Mouse (Mus musculus) urinary bladder, adult 18-20 months (tissue): ENCODE results near the gene C1qtnf2.

ENCODE experiments used
- DNase-seq, 2 experiments: peaks; one replicate each; pipeline ENCODE4 v3.0.0; 2022; ENCODE audit warnings: low spot score in 2 of 2, mixed read lengths in 2 of 2

C1qtnf2 gene

DNA sequence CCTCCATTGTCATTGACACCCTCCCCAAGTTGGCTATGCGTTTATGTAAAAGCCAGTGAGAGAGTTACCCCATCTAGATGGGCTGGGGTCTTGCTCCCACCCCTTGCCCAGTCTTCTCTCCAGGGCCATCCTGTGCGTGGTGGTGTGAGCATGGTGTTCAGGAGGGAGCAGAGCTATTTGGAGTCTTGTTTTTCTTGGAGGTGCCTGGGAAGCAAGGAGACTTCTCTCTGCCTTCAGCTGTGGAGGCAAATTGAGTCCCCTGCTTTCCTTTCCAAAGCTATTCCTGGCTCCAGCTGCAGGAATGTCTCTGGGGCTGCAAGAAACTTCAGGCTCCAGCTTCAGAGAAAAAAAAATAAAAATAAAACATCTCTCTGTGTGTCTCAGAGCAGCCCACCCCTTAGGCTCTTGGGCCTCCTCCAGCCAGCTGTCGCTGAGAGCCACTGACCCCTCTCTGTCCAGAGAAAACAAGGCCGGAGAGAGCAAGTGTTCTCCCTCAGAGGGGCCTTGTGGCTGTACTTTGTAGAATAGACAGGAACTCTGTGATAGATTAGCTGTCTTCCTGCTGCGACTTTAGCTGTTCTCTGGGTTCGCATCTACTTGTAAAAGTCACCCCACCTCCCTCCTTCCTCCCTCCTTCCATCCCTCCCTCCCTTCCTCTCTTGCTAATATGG, 9.2 kb downstream of the C1qtnf2 start:
- no peak for DNase-seq

DNA sequence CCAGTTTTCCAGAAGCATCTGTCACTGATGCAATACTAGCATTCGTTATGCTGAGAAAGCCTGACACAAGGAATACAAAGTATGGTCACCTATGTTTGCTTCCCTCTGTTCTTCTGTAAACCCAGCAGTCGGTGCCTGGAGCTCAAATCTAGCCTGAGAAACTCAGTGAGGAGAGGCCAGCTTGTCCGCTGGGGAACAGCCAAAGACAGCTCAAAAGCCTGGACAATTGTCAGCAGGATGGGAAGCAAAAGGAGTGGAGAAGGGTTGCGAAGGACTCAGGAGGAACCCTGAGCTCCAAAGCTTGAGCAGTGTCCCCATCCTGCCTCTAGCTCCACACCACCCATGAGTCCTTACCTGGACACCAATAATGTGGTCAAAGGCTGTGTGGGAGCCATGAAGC, 10.0 kb downstream of the C1qtnf2 start:
- no peak for DNase-seq

DNA sequence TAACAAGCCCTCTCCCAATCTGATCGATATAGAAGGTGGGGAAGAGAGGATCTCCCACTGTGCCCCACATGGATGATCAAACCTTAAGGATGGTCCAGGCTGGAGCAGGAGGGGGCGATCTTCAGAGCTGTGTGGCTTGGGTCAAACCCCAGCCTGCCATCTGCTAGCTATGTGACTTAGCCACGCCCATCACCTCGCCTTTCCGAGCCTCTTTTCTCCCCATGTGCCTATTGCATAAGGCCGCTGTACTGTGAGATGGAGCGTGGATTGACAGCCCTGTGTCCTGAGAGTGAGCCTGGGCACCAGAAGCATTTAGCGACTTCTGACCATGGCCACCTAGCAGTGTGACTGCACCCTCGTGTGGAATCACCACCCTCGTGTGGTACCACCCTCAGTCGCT, 10.6 kb downstream of the C1qtnf2 start:
- DNase-seq = no peak

DNA sequence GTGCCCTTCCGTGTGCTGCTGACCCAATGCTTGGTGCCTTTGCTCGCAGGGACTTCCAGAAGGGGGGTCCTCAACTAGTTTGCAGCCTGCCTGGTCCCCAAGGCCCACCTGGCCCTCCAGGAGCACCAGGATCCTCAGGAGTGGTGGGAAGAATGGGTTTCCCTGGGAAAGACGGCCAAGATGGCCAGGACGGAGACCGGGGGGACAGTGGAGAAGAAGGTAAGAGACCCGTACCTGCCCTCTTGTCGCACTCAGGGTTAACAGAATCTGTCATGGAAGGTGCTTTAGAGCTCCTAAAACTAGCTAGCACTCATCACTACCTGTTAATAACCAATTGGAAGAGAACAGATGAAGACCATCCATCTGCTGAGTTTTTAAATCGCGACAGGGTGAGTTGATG, 11.8 kb downstream of the C1qtnf2 start:
- no peak for DNase-seq

DNA sequence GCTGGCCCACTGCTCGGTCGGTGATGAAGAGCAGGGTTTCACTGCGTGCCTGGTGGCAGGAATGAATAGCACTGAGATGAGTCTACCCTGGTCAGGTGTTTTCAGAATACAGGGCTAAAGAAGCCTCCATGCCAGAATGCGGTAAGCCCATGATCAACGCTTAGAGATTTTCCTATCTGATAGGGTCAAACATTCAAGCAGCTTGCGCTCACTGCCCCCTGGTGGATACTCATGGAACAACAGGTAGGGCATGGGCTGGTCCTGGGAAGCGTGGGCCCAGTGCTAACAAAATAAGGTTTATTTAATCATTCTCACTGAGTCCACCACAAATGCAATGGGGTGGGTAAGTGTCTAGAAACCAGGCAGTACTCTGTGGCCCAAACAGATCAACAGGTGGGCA, 18.6 kb downstream of the C1qtnf2 start:
- DNase-seq = peak; percentile 37 to 70

DNA sequence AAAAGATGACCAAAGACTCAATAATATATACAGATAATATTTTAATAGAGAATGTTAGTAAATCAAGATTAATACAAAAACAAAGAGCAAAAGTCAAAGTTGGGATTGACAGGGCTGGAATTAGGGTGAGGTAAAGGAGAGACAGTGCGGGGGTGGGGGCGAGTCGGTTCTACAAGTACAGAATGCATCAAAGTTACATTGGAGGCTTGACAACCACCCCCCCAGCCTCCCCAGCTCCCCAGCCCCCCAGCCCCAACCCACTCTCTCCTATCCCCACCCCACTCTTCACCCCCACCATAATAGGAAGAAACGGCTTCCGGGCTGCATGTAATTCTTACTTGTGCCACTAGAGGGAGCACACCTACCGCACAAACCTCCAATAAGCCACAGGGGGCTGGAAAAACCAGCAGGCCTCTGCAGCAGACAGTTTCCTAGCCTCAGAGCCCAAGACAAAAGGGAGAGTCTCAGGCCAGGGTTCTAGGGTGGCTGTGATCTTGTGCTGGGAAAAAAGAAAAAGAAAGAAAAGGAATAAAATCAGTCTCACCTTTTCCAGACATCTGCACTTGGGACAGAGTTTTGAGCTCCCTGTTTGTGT, 19.8 kb downstream of the C1qtnf2 start:
- peak in 1 of 2 experiments; percentile 35 for DNase-seq

DNA sequence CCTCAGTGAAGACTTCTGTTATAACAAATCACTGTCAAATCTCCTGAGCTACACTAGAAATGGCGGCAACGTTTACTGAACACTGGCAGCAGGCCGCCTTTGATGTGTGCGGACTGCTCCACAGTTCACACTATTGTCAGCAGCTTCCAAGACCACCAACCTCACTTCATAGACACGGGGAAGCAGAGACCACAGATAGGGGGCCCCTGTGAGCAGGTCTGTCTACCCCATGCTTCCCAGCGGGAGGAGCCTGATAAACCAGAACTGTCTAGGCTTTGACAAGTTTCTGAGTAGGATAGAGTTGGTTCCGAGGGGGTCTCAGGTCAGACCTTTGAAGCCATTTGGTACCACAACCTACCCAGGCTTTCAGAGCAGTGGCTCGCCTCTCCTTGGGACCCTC, 21.0 kb downstream of the C1qtnf2 start:
- DNase-seq = no peak

DNA sequence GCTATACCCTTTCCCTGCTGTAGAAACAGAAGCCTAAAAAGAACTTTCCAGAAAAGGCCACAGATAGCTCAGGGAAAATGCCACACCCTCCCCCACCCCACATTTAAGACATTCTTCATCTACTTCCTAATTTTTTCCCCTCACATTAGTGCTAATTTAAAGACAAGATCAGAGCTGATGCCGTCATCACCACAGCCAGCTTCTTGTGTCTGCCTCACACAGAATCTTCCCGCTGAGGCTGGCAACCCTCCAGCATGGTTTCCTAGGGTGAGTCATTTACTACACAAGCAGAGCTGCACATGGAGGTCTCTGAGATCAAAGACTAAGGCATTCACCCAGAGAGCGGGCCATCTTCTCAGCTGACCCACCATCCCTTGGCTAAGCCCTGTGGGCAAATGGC, 21.5 kb downstream of the C1qtnf2 start:
- DNase-seq = peak in 1 of 2 experiments; percentile 59

DNA sequence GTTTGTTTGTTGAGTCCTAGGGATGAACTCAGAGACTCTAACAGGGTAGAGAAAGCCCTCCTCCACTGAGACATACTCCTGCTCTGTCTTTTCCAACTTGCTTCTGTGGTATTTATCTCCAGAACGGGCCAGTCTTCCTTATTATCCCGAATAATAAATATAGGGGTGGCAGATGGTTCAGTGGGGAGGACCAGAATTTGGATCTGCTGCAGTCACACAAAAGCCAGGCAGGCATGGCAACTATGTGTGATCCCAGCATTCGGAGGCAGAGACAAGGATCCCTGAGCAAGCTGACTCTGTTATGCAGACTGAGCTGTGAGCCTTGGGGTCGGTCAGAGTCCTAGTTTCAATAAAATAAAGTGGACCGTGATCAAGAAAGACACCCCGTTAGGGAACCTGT, 27.2 kb downstream of the C1qtnf2 start:
- no peak for DNase-seq

DNA sequence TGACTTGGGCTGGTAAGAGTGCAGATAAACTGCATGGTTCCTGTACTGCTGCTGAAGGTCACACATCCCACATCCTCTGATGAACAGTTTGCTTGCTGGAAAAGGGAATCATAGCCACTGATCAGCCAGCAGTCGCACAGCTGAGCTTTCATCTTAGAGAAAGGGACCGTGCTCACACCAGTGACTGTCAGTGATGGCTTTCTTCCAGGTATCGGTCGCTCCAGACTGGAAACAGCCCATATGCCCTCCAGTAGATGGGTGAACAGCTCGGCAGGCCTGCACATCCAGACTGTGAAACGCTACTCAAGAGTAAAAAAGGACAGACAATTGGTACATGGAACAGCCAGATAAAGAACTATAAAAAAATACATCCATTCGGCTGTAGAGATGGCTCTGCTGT, 31.1 kb downstream of the C1qtnf2 start:
- no peak for DNase-seq

DNA sequence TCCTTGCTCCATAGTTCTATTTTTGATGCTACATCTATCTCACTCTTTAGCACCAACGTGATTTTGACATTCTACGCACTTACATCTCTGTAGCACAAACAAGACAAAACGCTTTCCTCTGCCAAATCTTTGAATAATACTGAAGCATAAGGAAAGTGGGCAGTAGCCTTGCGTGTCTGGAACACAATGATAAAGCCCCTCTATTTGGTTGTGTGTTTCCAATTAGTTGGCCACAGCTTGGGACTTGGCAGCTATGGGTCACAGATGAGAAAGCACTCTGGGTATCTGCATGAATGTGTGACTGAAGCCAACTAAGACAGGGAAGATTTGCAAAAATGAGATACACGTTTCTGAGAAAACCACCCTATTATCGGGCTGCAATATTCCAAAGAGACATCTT, 33.9 kb downstream of the C1qtnf2 start:
- no peak for DNase-seq

DNA sequence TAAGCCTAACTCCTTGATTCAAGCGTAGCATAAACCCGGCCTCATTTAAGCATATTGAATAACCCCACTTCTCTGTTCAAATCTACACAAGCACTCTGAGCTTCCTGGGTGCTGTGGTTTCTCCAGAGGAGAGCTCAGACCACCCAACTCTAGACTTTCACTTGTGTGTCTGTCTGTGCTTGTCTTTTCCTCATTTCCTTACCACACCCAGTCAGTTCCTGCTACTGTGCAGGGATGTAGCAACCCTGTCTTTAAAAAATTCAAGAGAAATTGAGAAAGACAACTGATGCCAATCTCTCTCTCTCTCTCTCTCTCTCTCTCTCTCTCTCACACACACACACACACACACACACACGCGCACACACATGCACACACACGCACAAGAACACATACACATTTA, 35.8 kb downstream of the C1qtnf2 start:
- no peak for DNase-seq

DNA sequence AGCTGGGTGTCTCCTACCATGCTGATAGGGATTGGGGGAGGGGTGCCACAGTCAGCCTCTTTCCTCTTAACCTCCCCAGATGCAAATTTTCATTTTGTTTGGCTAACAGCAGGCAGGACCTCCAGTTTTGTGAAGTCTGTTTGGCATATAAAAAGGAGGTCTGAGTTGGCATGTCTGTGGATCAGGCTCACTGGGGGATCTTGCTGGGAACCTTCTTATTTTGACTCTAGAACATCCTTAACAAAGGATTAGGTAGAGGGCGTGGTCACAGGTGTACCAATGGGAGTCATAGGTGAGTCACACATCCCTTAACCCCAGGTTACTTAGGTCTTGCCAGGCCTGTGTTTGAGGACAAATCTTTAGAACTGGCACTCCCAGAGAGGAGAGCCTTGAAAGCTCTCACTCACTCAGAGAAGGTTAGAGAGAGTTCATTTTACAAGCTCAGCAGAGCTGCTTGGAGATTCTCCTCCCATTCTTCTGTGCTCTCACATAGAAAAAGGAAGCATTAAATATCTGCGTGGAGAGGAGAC, 38.6 kb downstream of the C1qtnf2 start:
- no peak for DNase-seq

DNA sequence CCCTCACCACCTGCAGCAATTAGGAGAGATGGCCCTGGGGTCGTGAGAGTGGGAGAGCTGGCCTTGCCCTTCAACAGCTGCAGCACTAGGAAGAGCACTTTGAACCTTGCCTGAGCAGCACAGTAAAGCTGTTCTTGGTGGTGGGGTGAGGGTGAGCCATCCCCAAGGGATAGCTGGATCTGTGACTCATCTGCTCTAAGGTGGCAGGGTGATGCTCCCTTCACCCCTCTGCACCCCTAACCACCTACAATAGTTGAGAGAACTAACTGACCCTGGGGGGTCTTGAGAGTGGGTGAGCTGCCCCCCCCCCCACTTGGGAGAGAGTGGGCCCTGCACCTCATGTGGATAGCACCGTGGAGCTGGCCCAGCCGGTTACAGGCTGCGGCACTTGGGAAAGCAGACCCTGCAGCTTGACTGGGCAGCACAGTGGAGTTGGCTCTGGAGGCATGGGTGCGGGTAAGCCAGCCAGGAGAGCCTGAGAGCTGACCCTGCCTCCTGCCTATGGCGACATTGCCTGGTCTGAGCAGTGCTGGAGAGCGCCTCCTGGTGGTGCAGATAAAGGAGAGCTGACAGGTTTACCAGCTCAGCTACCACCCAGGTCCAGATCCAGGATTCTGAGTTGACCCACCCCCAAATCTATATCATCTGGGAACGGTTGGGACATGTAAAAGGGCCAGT, 42.4 kb downstream of the C1qtnf2 start:
- DNase-seq = no peak

DNA sequence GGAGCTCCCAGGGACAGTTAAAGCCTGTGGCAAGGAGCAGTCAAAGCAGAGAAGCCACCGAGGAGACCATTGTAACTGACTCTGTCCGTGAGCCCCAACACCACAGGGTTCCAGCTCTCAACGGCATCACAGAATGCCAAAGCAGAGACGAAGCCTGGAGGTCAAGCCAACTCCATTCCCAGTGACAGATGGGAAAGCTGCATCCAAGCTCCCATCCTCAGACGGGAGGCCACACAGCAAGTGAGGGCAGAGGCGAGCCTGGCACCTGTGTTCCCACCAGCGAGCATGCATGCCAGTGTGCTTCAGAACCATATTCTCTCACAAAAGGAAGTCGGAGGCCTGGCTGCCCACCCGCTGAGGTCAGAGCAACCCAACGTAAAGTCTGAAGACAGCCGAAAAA, 43.6 kb downstream of the C1qtnf2 start:
- DNase-seq = no peak

DNA sequence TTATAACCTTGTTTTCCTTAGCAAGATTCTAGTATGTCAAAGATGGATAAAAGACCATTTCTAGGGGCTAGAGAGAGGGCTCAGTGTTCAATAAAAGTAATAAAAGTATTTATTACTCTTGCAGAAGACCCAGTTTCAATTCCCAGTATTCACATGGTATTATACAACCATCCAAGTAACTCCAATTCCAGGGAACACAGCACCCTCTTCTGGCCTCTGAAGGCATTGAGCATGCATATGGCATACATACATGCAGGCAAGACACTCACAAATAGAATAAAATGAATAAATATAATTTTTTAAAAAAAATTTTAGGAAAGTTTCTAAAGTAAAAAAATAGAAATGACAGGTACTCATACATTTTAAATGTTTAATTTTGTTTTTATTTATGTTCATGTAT, 44.0 kb downstream of the C1qtnf2 start:
- DNase-seq = no peak

DNA sequence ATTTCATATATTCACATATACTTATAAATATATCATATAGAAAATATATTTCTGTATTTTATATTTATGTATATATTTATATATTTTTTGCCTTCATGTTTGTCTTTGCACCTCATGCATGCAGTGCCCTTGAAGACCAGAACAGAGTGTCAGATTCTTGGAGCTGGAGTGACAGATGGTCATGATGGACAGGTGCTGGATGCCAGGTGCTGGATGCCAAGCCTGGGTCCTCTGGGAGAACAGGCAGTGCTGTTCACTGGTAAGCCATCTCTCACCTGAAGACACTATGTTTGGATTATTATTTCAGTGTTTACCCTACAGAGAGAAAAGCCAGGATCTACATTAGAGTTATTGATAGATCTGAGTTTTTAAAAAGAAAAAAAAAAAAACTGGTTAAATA, 44.7 kb downstream of the C1qtnf2 start:
- DNase-seq = no peak

DNA sequence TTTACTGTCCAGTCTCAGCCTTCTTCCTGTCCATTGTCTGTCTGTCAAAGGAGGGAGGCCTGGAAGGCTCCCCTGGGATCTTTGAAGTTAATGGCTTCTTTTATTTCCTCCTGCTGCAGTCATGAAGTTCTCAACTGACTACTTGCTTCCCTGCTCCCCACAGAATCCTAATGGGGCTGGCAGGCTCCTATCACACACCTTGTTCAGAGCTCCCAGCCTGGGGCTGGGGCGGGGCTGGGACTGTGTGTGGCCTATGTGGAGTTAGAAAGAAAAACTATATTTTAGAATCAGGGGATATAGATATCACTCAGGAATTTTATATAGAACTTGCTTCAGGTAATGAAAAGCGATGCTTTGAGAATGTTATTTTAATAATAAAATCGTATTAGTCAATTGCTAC, 46.4 kb downstream of the C1qtnf2 start:
- DNase-seq = no peak

DNA sequence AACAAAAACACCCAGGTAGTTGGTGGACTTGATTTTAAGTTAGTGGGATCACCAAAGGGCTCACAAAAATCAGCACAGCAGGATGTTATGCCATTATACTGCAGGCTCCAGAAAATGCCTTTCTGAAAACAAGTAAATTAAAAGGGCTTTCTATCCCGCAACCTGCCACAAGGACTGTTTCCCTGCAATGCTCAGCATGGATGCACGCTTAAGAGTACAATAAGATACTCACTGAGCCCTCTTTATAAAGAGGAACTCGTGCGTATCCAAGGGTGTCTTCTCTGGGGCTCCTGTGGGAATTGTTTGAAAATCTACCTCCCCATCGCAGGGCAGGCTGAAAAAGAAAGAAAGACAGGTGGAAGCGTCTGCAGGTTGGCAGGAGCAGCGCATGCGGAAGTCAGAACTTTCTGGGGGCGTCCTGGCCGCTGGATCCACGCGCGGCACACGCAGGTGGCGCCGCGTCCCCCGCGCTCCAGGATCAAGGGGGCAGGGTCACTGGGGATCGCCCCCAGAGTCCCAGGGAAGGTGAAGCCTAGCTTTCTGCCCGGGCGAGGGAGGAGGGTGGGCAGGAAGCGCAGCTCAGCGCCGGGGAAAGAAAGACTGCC, 54.1 kb downstream of the C1qtnf2 start:
- DNase-seq = peak in 1 of 2 experiments; percentile 50

DNA sequence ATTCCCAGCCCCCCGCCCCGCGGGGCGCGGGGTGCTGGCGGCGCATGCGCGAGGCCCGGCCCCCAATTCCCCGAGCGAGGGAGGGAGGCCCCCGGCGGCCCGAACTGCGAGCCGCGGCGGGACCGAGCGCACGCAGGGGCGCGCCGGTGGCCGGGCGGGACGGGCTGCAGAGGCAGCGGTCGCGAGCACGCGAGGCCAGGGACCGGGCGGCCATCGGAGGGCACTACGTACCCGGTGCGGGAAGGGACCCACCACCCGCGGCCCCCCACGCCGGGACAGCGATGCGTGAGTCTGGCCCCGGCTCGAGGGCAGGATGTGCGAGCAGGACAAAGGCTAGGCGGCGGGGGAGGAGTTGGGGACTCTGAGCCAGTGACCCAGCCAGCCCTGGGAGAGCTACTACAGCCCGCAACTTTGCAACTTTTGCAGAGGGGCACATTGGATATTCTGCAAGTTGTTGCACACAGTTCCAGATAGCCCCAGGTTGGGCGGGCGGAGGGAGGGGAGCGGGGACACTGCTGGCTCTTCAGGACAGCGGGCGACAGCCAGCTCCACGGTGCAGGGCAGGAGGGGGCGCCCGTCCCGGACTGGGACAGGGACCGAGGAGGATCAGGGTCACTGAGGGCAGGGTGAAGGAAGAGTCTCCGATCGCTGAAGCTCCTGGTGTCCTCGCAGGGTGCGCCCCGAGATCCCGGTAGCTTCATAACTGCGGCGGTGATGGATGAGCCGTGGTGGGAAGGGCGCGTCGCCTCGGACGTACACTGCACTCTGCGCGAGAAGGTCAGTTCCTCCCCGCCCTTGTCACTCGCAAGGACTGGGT, 54.8 kb downstream of the C1qtnf2 start, which contains the start of gene Ccnjl:
Ccnjl (plus strand) TSS at position 102 of the 817 bp plus-strand sequence.
- peak; percentile 31 to 60 for DNase-seq

DNA sequence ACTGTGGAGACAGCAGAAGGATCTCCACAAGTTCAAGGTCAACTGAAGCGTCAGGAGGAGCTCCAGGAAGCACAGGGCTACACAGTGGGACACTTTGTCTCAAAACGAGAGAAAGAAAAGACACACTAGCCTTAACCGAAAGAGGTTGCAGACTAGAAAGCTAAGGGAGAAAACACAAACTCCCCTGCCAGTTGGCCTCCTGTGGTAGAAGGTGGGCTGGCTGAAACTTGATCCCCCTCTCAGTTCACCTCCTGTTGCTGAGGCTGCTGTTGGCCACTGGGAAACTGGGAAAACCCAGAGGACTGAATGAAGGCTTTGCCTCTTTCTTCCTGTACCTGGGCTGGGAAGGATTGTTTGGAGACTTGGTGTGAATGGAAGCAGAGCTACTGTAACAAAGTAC, 56.0 kb downstream of the C1qtnf2 start:
- DNase-seq = no peak

DNA sequence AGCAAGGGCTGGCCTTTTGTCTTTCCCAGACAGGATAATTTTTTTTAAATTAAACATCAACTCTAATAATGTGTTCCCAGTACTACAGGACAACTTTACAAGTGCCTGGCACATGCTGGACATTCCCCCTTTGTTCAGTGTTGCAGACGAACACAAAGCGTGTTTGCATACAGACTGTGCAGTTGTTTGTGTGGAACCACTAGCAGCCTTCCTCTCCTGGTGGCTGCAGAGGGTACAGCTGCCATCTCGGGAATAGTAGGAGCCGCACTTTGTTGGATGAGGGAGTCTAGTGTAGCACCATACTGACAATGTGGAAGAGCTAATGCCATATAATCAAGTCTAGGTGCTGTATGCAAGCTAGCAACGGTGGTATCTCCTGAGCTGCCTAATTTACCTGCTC, 57.5 kb downstream of the C1qtnf2 start:
- DNase-seq = no peak
